Mouse (Mus musculus): ENCODE measurements around the gene Nell2. TPM values are rescaled to one million over a fixed set of nuclear protein-coding genes. Genes with fewer than 3 reads are reported as not detected.
"Not testable (repeated sequence)": the region's sequence is repeated elsewhere in the genome, so short reads cannot be mapped to it uniquely, and the experiment has no call there.

Gene Nell2
- polyA plus RNA-seq, 1 experiment from 2014 or later, result 67.0 TPM

- DNase-seq (ENCODE audit: low spot score) (no peak), ATAC-seq (replicated peaks; ENCODE audit: low FRiP score) (no peak)
- Histone ChIP-seq H3K4me2 (ENCODE audit: low read depth, low read length, severe bottlenecking) (no peak overlapping the region), H3K27me3 (ENCODE audit: control insufficient read depth, insufficient read depth, low read length) (no peaks in the 10 kb centered on the region), H3K27ac (ENCODE audit: low read depth, low read length) (no peak overlapping the region), H3K4me1 (replicated peaks; ENCODE audit: control insufficient read depth, insufficient read depth, low read length) (no peaks in the 10 kb centered on the region), H3K36me3 (ENCODE audit: control insufficient read depth, insufficient read depth, low read length) (no peaks in the 10 kb centered on the region), H3K9ac (ENCODE audit: low read length) (no peak overlapping the region), H3K4me3 (ENCODE audit: low read depth, low read length) (no peak overlapping the region), H3K9me3 (ENCODE audit: control insufficient read depth, low read length) (no peaks in the 10 kb centered on the region)
- 89% methylated on average over 5 of the region's 5 CpGs for WGBS
Observed at GRCm38 (mm10) chr15:95275553-95275952, 252.8 kb downstream of the Nell2 start.

GRCm38 (mm10) chr15:95273236-95273635 lies 255.1 kb downstream of the Nell2 start:
- no peak for DNase-seq (ENCODE audit: low spot score)
- no peaks in the 10 kb centered on the region for H3K27me3 ChIP-seq (ENCODE audit: control insufficient read depth, insufficient read depth, low read length)
- WGBS, result 81% methylated on average over 3 of the region's 3 CpGs
- no peak overlapping the region for H3K4me3 ChIP-seq (ENCODE audit: low read depth, low read length)
- no peaks in the 10 kb centered on the region for H3K36me3 ChIP-seq (ENCODE audit: control insufficient read depth, insufficient read depth, low read length)
- no peak for ATAC-seq (replicated peaks; ENCODE audit: low FRiP score)
- no peak overlapping the region for H3K9ac ChIP-seq (ENCODE audit: low read length)
- no peaks in the 10 kb centered on the region for H3K4me1 ChIP-seq (replicated peaks; ENCODE audit: control insufficient read depth, insufficient read depth, low read length)
- H3K27ac ChIP-seq (ENCODE audit: low read depth, low read length), result no peak overlapping the region
- no peaks in the 10 kb centered on the region for H3K9me3 ChIP-seq (ENCODE audit: control insufficient read depth, low read length)
- H3K4me2 ChIP-seq (ENCODE audit: low read depth, low read length, severe bottlenecking), result no peak overlapping the region

GRCm38 (mm10) chr15:95272167-95272566 lies 256.2 kb downstream of the Nell2 start:
- H3K27ac ChIP-seq (ENCODE audit: low read depth, low read length), result no peak overlapping the region
- no peak overlapping the region for H3K9ac ChIP-seq (ENCODE audit: low read length)
- no peak overlapping the region for H3K4me2 ChIP-seq (ENCODE audit: low read depth, low read length, severe bottlenecking)
- H3K9me3 ChIP-seq (ENCODE audit: control insufficient read depth, low read length), result no peaks in the 10 kb centered on the region
- DNase-seq (ENCODE audit: low spot score), result no peak
- no peaks in the 10 kb centered on the region for H3K27me3 ChIP-seq (ENCODE audit: control insufficient read depth, insufficient read depth, low read length)
- no peak overlapping the region for H3K4me3 ChIP-seq (ENCODE audit: low read depth, low read length)
- 93% methylated on average over 3 of the region's 3 CpGs for WGBS
- no peaks in the 10 kb centered on the region for H3K36me3 ChIP-seq (ENCODE audit: control insufficient read depth, insufficient read depth, low read length)
- no peak for ATAC-seq (replicated peaks; ENCODE audit: low FRiP score)
- no peaks in the 10 kb centered on the region for H3K4me1 ChIP-seq (replicated peaks; ENCODE audit: control insufficient read depth, insufficient read depth, low read length)

GRCm38 (mm10) chr15:95259671-95260450 lies 268.5 kb downstream of the Nell2 start:
- Histone ChIP-seq H3K9me3 (ENCODE audit: control insufficient read depth, low read length) (no peaks in the 10 kb centered on the region), H3K36me3 (ENCODE audit: control insufficient read depth, insufficient read depth, low read length) (no peaks in the 10 kb centered on the region), H3K4me1 (replicated peaks; ENCODE audit: control insufficient read depth, insufficient read depth, low read length) (no peaks in the 10 kb centered on the region), H3K4me2 (ENCODE audit: low read depth, low read length, severe bottlenecking) (no peak overlapping the region), H3K4me3 (ENCODE audit: low read depth, low read length) (no peak overlapping the region), H3K27me3 (ENCODE audit: control insufficient read depth, insufficient read depth, low read length) (no peaks in the 10 kb centered on the region), H3K9ac (ENCODE audit: low read length) (no peak overlapping the region), H3K27ac (ENCODE audit: low read depth, low read length) (no peak overlapping the region)
- no peak for ATAC-seq (replicated peaks; ENCODE audit: low FRiP score)
- 90% methylated on average over 2 of the region's 2 CpGs for WGBS
- no peak for DNase-seq (ENCODE audit: low spot score)

GRCm38 (mm10) chr15:95257131-95257530 lies 271.2 kb downstream of the Nell2 start:
- DNase-seq (ENCODE audit: low spot score) (no peak), ATAC-seq (replicated peaks; ENCODE audit: low FRiP score) (no peak)
- WGBS, result 77% methylated on average over 9 of the region's 9 CpGs
- no peak overlapping the region for H3K4me3 ChIP-seq (ENCODE audit: low read depth, low read length)
- no peak overlapping the region for H3K4me2 ChIP-seq (ENCODE audit: low read depth, low read length, severe bottlenecking)
- H3K36me3 ChIP-seq (ENCODE audit: control insufficient read depth, insufficient read depth, low read length), result no peaks in the 10 kb centered on the region
- H3K27me3 ChIP-seq (ENCODE audit: control insufficient read depth, insufficient read depth, low read length), result no peaks in the 10 kb centered on the region
- H3K27ac ChIP-seq (ENCODE audit: low read depth, low read length), result no peak overlapping the region
- no peaks in the 10 kb centered on the region for H3K9me3 ChIP-seq (ENCODE audit: control insufficient read depth, low read length)
- H3K9ac ChIP-seq (ENCODE audit: low read length), result no peak overlapping the region
- H3K4me1 ChIP-seq (replicated peaks; ENCODE audit: control insufficient read depth, insufficient read depth, low read length), result no peaks in the 10 kb centered on the region

- Histone ChIP-seq H3K27me3 (ENCODE audit: control insufficient read depth, insufficient read depth, low read length) (no peaks in the 10 kb centered on the region), H3K4me3 (ENCODE audit: low read depth, low read length) (no peak overlapping the region), H3K27ac (ENCODE audit: low read depth, low read length) (no peak overlapping the region), H3K9me3 (ENCODE audit: control insufficient read depth, low read length) (no peaks in the 10 kb centered on the region), H3K9ac (ENCODE audit: low read length) (no peak overlapping the region), H3K4me2 (ENCODE audit: low read depth, low read length, severe bottlenecking) (no peak overlapping the region), H3K4me1 (replicated peaks; ENCODE audit: control insufficient read depth, insufficient read depth, low read length) (no peaks in the 10 kb centered on the region), H3K36me3 (ENCODE audit: control insufficient read depth, insufficient read depth, low read length) (no peaks in the 10 kb centered on the region)
- 93% methylated on average over 11 of the region's 11 CpGs for WGBS
- no peak for ATAC-seq (replicated peaks; ENCODE audit: low FRiP score)
- DNase-seq (ENCODE audit: low spot score), result no peak
Observed at GRCm38 (mm10) chr15:95245516-95245915, 282.8 kb downstream of the Nell2 start.

- no peak overlapping the region for H3K27ac ChIP-seq (ENCODE audit: low read depth, low read length)
- no peaks in the 10 kb centered on the region for H3K4me1 ChIP-seq (replicated peaks; ENCODE audit: control insufficient read depth, insufficient read depth, low read length)
- ATAC-seq (replicated peaks; ENCODE audit: low FRiP score) (0 out of 2 replicates have a peak, but pooled peaks have one; percentile 18), DNase-seq (ENCODE audit: low spot score) (no peak)
- no peak overlapping the region for H3K9ac ChIP-seq (ENCODE audit: low read length)
- H3K4me2 ChIP-seq (ENCODE audit: low read depth, low read length, severe bottlenecking), result no peak overlapping the region
- no peaks in the 10 kb centered on the region for H3K9me3 ChIP-seq (ENCODE audit: control insufficient read depth, low read length)
- no peak overlapping the region for H3K4me3 ChIP-seq (ENCODE audit: low read depth, low read length)
- WGBS, result 67% methylated on average over 8 of the region's 8 CpGs
- H3K36me3 ChIP-seq (ENCODE audit: control insufficient read depth, insufficient read depth, low read length), result no peaks in the 10 kb centered on the region
- H3K27me3 ChIP-seq (ENCODE audit: control insufficient read depth, insufficient read depth, low read length), result no peaks in the 10 kb centered on the region
Observed at GRCm38 (mm10) chr15:95243876-95244275, 284.5 kb downstream of the Nell2 start.

- no peak overlapping the region for H3K4me3 ChIP-seq (ENCODE audit: low read depth, low read length)
- no peaks in the 10 kb centered on the region for H3K4me1 ChIP-seq (replicated peaks; ENCODE audit: control insufficient read depth, insufficient read depth, low read length)
- H3K36me3 ChIP-seq (ENCODE audit: control insufficient read depth, insufficient read depth, low read length), result no peaks in the 10 kb centered on the region
- H3K9me3 ChIP-seq (ENCODE audit: control insufficient read depth, low read length), result no peaks in the 10 kb centered on the region
- H3K27me3 ChIP-seq (ENCODE audit: control insufficient read depth, insufficient read depth, low read length), result no peaks in the 10 kb centered on the region
- no peak overlapping the region for H3K9ac ChIP-seq (ENCODE audit: low read length)
- no peak overlapping the region for H3K4me2 ChIP-seq (ENCODE audit: low read depth, low read length, severe bottlenecking)
- DNase-seq (ENCODE audit: low spot score), result no peak
- no peak overlapping the region for H3K27ac ChIP-seq (ENCODE audit: low read depth, low read length)
- no peak for ATAC-seq (replicated peaks; ENCODE audit: low FRiP score)
- 94% methylated on average over 3 of the region's 3 CpGs for WGBS
Observed at GRCm38 (mm10) chr15:95241161-95241560, 287.2 kb downstream of the Nell2 start.

- WGBS, result 94% methylated on average over 2 of the region's 2 CpGs
- H3K9ac ChIP-seq (ENCODE audit: low read length), result not testable (repeated sequence)
Observed at GRCm38 (mm10) chr15:95237021-95237420, 291.3 kb downstream of the Nell2 start.

More at GRCm38 (mm10) chr15:95237021-95237420, 291.3 kb downstream of the Nell2 start:
- H3K27me3 ChIP-seq (ENCODE audit: control insufficient read depth, insufficient read depth, low read length); H3K36me3 ChIP-seq (ENCODE audit: control insufficient read depth, insufficient read depth, low read length); H3K9me3 ChIP-seq (ENCODE audit: control insufficient read depth, low read length); H3K27ac ChIP-seq (ENCODE audit: low read depth, low read length); ATAC-seq (replicated peaks; ENCODE audit: low FRiP score); DNase-seq (ENCODE audit: low spot score); H3K4me1 ChIP-seq (replicated peaks; ENCODE audit: control insufficient read depth, insufficient read depth, low read length); H3K4me2 ChIP-seq (ENCODE audit: low read depth, low read length, severe bottlenecking); H3K4me3 ChIP-seq (ENCODE audit: low read depth, low read length): not testable (repeated sequence)

Data from forebrain, embryonic 11.5 days (tissue).